23 mouse cellular contexts compared by ENCODE assay signal in genomic region chr19:36748996-36749395, GRCm38 (mm10). TPM values are rescaled to one million over a fixed set of nuclear protein-coding genes. Genes with fewer than 3 reads are reported as not detected.
"Had no signal": no experiment of that assay in that cellular context is flagged by ENCODE, and none has a peak within 500 bp of the region (broad histone marks: within the 10 kb centered on the region; RNA-seq: fewer than 3 reads in every experiment).

No protein-coding gene starts in this region.

- H3K4me3 ChIP-seq: lung, embryonic 15.5 days; megakaryocyte, embryonic 14.5 days; midbrain, embryonic 13.5 days; midbrain, embryonic 15.5 days; neural tube, embryonic 13.5 days; neural tube, embryonic 15.5 days; stomach, embryonic 15.5 days had no signal

- H3K4me2 ChIP-seq: lung, embryonic 15.5 days; midbrain, embryonic 11.5 days; midbrain, embryonic 13.5 days; midbrain, embryonic 15.5 days; neural tube, embryonic 13.5 days; neural tube, embryonic 15.5 days; stomach, embryonic 15.5 days had no signal

- H3K4me1 ChIP-seq: lung, embryonic 15.5 days; megakaryocyte, embryonic 14.5 days; midbrain, embryonic 13.5 days; midbrain, embryonic 15.5 days; neural tube, embryonic 13.5 days; neural tube, embryonic 15.5 days; stomach, embryonic 15.5 days had no signal

- H3K9ac ChIP-seq: lung, embryonic 15.5 days; midbrain, embryonic 13.5 days; midbrain, embryonic 15.5 days; neural tube, embryonic 13.5 days; neural tube, embryonic 15.5 days; stomach, embryonic 15.5 days had no signal

- H3K27ac ChIP-seq: lung, embryonic 15.5 days; macrophage; midbrain, embryonic 13.5 days; midbrain, embryonic 15.5 days; neural tube, embryonic 13.5 days; neural tube, embryonic 15.5 days; stomach, embryonic 15.5 days; stomach, postnatal 0 days had no signal

- DNase-seq: lung, adult 2 months; lung, postnatal 14 days; lung, postnatal 36 days; retina, postnatal 1 day; right cerebral cortex, adult 18-20 months; right cerebral cortex, postnatal 25 days; right cerebral cortex, postnatal 4 days; thymus, adult 2 months; thymus, postnatal 25 days; thymus, postnatal 4 days had no signal

- H3K27me3 ChIP-seq: lung, embryonic 15.5 days; midbrain, embryonic 13.5 days; midbrain, embryonic 15.5 days; neural tube, embryonic 13.5 days; neural tube, embryonic 15.5 days; stomach, embryonic 15.5 days had no signal

- ATAC-seq: lung, postnatal 0 days; midbrain, embryonic 13.5 days; midbrain, embryonic 15.5 days had no signal

- H3K9me3 ChIP-seq: lung, embryonic 15.5 days; midbrain, embryonic 13.5 days; midbrain, embryonic 15.5 days; neural tube, embryonic 13.5 days; neural tube, embryonic 15.5 days; stomach, embryonic 15.5 days had no signal

- H3K36me3 ChIP-seq: lung, embryonic 15.5 days; midbrain, embryonic 13.5 days; midbrain, embryonic 15.5 days; neural tube, embryonic 13.5 days; neural tube, embryonic 15.5 days; stomach, embryonic 15.5 days had no signal

RNA-seq across cellular contexts. Expression of gene Ppp1r3c, which starts 12.5 kb away (rescaled TPM):
- total RNA-seq: megakaryocyte progenitor cell, adult 5-6 weeks; monocyte, adult 5-6 weeks had no signal
